Mouse (Mus musculus) intestine, embryonic 16.5 days (tissue): Measurements from ENCODE around the gene Rnf11. TPM values are rescaled to one million over a fixed set of nuclear protein-coding genes. Genes with fewer than 3 reads are reported as not detected.

Source experiments
- ATAC-seq: fragments of 200-750 bp; cut with Nextera tagmentation; 2 replicates; pipeline ENCODE4 v1.8.0; 2017; ENCODE audit warnings: moderate TSS enrichment, moderate library complexity
- H3K27ac ChIP-seq: fragments of 300-500 bp; sonication (generic); 2 replicates; pipeline ENCODE4 v1.5.1; 2014; ENCODE audit warnings: mild to moderate bottlenecking, low read length
- H3K27me3 ChIP-seq: fragments of 300-500 bp; sonication (generic); replicated peaks from 2 replicates; pipeline ENCODE4 v1.6.1; 2014; ENCODE audit warnings: low read length, control low read depth, mixed read lengths; ENCODE audit not compliant: control insufficient read depth, insufficient read depth
- H3K36me3 ChIP-seq: fragments of 300-500 bp; sonication (generic); 2 replicates; pipeline ENCODE4 v1.6.1; 2014; ENCODE audit warnings: low read length, control low read depth; ENCODE audit not compliant: control insufficient read depth, insufficient read depth
- H3K4me1 ChIP-seq: fragments of 300-500 bp; sonication (generic); 2 replicates; pipeline ENCODE4 v1.6.1; 2014; ENCODE audit warnings: low read length, control low read depth, mixed read lengths; ENCODE audit not compliant: control insufficient read depth, insufficient read depth
- H3K4me2 ChIP-seq: fragments of 300-500 bp; sonication (generic); 2 replicates; pipeline ENCODE4 v1.6.1; 2014; ENCODE audit warnings: low read depth, low read length, control low read depth
- H3K4me3 ChIP-seq: fragments of 300-500 bp; sonication (generic); 2 replicates; pipeline ENCODE4 v1.5.1; 2014; ENCODE audit warnings: mild to moderate bottlenecking, low read length
- H3K9ac ChIP-seq: fragments of 300-500 bp; sonication (generic); 2 replicates; pipeline ENCODE4 v1.6.1; 2014; ENCODE audit warnings: low read depth, low read length
- H3K9me3 ChIP-seq: fragments of 300-500 bp; sonication (generic); 2 replicates; pipeline ENCODE4 v1.6.1; 2016; ENCODE audit warnings: low read length, control low read depth; ENCODE audit not compliant: control insufficient read depth
- WGBS: fragments of 180-500 bp; shearing (Covaris S2); extraction: QIAGEN DNeasy Blood & Tissue Kit; methylation state at CpG from one replicate; pipeline ENCODE4 v1.1.7; 2014; 5-methylcytosine and 5-hydroxymethylcytosine counted together
- polyA plus RNA-seq: library from polyadenylated mRNA; unstranded; fragments of >200 nt; fragmentation: Nextera tagmentation; extraction: Ambion mirVana; gene quantifications from 2 replicates; pipeline ENCODE4 v1.2.1, GENCODE M21; 2015

The Rnf11 gene
- 15.0 and 21.8 TPM in 2 replicates for polyA plus RNA-seq

- no peak within 1 kb of the TSS for H3K4me2 ChIP-seq
- H3K4me3 ChIP-seq, result no peak within 1 kb of the TSS
- WGBS, result 78% methylated on average over 3 of the region's 3 CpGs
- no peak within 1 kb of the TSS for H3K9ac ChIP-seq
- no peaks in the 10 kb centered on the region for H3K9me3 ChIP-seq
- H3K27me3 ChIP-seq, result no peaks in the 10 kb centered on the region
- H3K36me3 ChIP-seq, result no peaks in the 10 kb centered on the region
- H3K4me1 ChIP-seq, result no peaks in the 10 kb centered on the region
- ATAC-seq, result no peak
- H3K27ac ChIP-seq, result no peak within 1 kb of the TSS
Observed at GRCm38 (mm10) chr4:109484621-109485020, at the start of gene Rnf11. Rnf11 (minus strand) TSS chr4:109484728.

- Histone ChIP-seq H3K27ac (no peak within 1 kb of the TSS), H3K9me3 (no peaks in the 10 kb centered on the region), H3K4me1 (no peaks in the 10 kb centered on the region), H3K4me2 (no peak within 1 kb of the TSS), H3K4me3 (no peak within 1 kb of the TSS), H3K9ac (no peak within 1 kb of the TSS), H3K36me3 (no peaks in the 10 kb centered on the region), H3K27me3 (no peaks in the 10 kb centered on the region)
- 90% methylated on average over 2 of the region's 2 CpGs for WGBS
- ATAC-seq, result no peak
Observed at GRCm38 (mm10) chr4:109531111-109531510, 46.6 kb upstream of the Rnf11 start, which contains the start of gene 4930522H14Rik. 4930522H14Rik (minus strand) TSS chr4:109531297.

- Histone ChIP-seq H3K9me3 (no peaks in the 10 kb centered on the region), H3K9ac (no peak overlapping the region), H3K36me3 (no peaks in the 10 kb centered on the region), H3K4me1 (no peaks in the 10 kb centered on the region), H3K4me3 (no peak overlapping the region), H3K27ac (no peak overlapping the region), H3K4me2 (no peak overlapping the region), H3K27me3 (no peaks in the 10 kb centered on the region)
- whole genome bisulfite sequencing, result 73% methylated on average over 15 of the region's 15 CpGs
- ATAC-seq, result no peak
Observed at GRCm38 (mm10) chr4:109530245-109530816, 45.8 kb upstream of the Rnf11 start.

- H3K4me2 ChIP-seq, result no peak overlapping the region
- no peaks in the 10 kb centered on the region for H3K27me3 ChIP-seq
- H3K36me3 ChIP-seq, result no peaks in the 10 kb centered on the region
- WGBS, result 7% methylated on average over 5 of the region's 5 CpGs
- no peaks in the 10 kb centered on the region for H3K9me3 ChIP-seq
- no peak overlapping the region for H3K27ac ChIP-seq
- H3K9ac ChIP-seq, result no peak overlapping the region
- no peaks in the 10 kb centered on the region for H3K4me1 ChIP-seq
- H3K4me3 ChIP-seq, result no peak overlapping the region
- no peak for ATAC-seq
Observed at GRCm38 (mm10) chr4:109504885-109505284, 20.4 kb upstream of the Rnf11 start.

- no peak overlapping the region for H3K9ac ChIP-seq
- ATAC-seq, result no peak
- 70% methylated on average over 11 of the region's 11 CpGs for WGBS
- no peaks in the 10 kb centered on the region for H3K9me3 ChIP-seq
- H3K4me2 ChIP-seq, result no peak overlapping the region
- H3K36me3 ChIP-seq, result no peaks in the 10 kb centered on the region
- H3K4me3 ChIP-seq, result no peak overlapping the region
- H3K27ac ChIP-seq, result no peak overlapping the region
- H3K27me3 ChIP-seq, result no peaks in the 10 kb centered on the region
- H3K4me1 ChIP-seq, result no peaks in the 10 kb centered on the region
Observed at GRCm38 (mm10) chr4:109498476-109498875, 13.9 kb upstream of the Rnf11 start.

- Histone ChIP-seq H3K36me3 (no peaks in the 10 kb centered on the region), H3K4me2 (no peak overlapping the region), H3K27ac (no peak overlapping the region), H3K27me3 (no peaks in the 10 kb centered on the region), H3K4me1 (no peaks in the 10 kb centered on the region), H3K4me3 (no peak overlapping the region), H3K9me3 (no peaks in the 10 kb centered on the region), H3K9ac (no peak overlapping the region)
- ATAC-seq, result no peak
Observed at GRCm38 (mm10) chr4:109493581-109493980, 9.1 kb upstream of the Rnf11 start.

GRCm38 (mm10) chr4:109488812-109489211 is 4.3 kb upstream of the Rnf11 start:
- 61% methylated on average over 1 of the region's 1 CpGs for WGBS
- Histone ChIP-seq H3K27me3 (no peaks in the 10 kb centered on the region), H3K9ac (no peak overlapping the region), H3K27ac (no peak overlapping the region), H3K9me3 (no peaks in the 10 kb centered on the region), H3K4me2 (no peak overlapping the region), H3K4me3 (no peak overlapping the region), H3K4me1 (no peaks in the 10 kb centered on the region), H3K36me3 (no peaks in the 10 kb centered on the region)
- no peak for ATAC-seq

GRCm38 (mm10) chr4:109482701-109483100 is 1.8 kb downstream of the Rnf11 start:
- 78% methylated on average over 1 of the region's 1 CpGs for WGBS

GRCm38 (mm10) chr4:109481424-109481823 is 3.1 kb downstream of the Rnf11 start:
- WGBS, result 84% methylated on average over 2 of the region's 2 CpGs
- Histone ChIP-seq H3K27me3 (no peaks in the 10 kb centered on the region), H3K36me3 (no peaks in the 10 kb centered on the region), H3K9ac (no peak overlapping the region), H3K4me1 (no peaks in the 10 kb centered on the region), H3K27ac (no peak overlapping the region), H3K9me3 (no peaks in the 10 kb centered on the region), H3K4me2 (no peak overlapping the region), H3K4me3 (no peak overlapping the region)
- ATAC-seq, result no peak

More at GRCm38 (mm10) chr4:109482701-109483100, 1.8 kb downstream of the Rnf11 start:
- H3K9ac ChIP-seq, result no peak overlapping the region
- H3K27me3 ChIP-seq, result no peaks in the 10 kb centered on the region
- no peaks in the 10 kb centered on the region for H3K4me1 ChIP-seq
- no peak for ATAC-seq
- no peaks in the 10 kb centered on the region for H3K36me3 ChIP-seq
- no peaks in the 10 kb centered on the region for H3K9me3 ChIP-seq
- no peak overlapping the region for H3K4me3 ChIP-seq
- H3K27ac ChIP-seq, result no peak overlapping the region
- H3K4me2 ChIP-seq, result no peak overlapping the region

- WGBS, result 87% methylated on average over 3 of the region's 3 CpGs
- H3K4me1 ChIP-seq, result peaks cover 5% of the 10 kb centered on the region; the same call in 1 of the 2 replicates
- no peaks in the 10 kb centered on the region for H3K9me3 ChIP-seq
- H3K36me3 ChIP-seq, result no peaks in the 10 kb centered on the region
- H3K4me3 ChIP-seq, result no peak overlapping the region
- no peak for ATAC-seq
- no peak overlapping the region for H3K9ac ChIP-seq
- H3K27me3 ChIP-seq, result no peaks in the 10 kb centered on the region
- no peak overlapping the region for H3K4me2 ChIP-seq
- no peak overlapping the region for H3K27ac ChIP-seq
Observed at GRCm38 (mm10) chr4:109477454-109477853, 7.1 kb downstream of the Rnf11 start.
